Mouse (Mus musculus) cerebellum, adult 2 months (tissue): ENCODE measurements around the gene Psmb8.

ENCODE experiments used
- CTCF ChIP-seq: fragments of 200-500 bp; IDR thresholded peaks from 2 replicates; pipeline ENCODE4 v1.5.1; 2011; ENCODE audit warnings: low read depth, mild to moderate bottlenecking, control low read depth, low read length, moderate library complexity, borderline replicate concordance; ENCODE audit not compliant: insufficient read depth
- POLR2A ChIP-seq: fragments of 200-500 bp; IDR thresholded peaks from 2 replicates; pipeline ENCODE4 v1.6.1; 2011; ENCODE audit warnings: low read length, control low read depth, borderline replicate concordance; ENCODE audit not compliant: insufficient read depth

DNA sequence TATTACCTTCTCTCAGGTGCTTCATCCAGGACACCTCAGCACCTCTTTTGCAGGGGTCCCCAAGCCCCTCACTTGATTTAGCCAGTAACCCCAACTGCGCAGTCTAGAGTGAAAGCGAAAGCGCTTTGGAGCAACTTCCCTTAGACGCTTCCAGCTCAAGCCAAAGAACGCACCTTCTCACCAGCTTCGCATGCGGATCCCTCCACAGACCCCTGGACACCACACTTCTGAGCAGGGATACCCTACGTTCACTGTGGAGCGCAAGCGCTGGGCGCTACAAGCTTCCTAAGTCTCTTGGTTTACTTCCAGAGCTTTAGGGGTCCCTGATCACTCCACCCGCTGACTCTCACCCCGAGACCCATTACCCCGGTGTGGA, 10.6 kb upstream of the Psmb8 start:
- TF ChIP-seq CTCF (no peak), POLR2A (no peak)
